Mouse (Mus musculus) liver, adult (tissue): ENCODE data around the gene Atp1a1.

ENCODE experiments used
- GATA4 ChIP-seq: IDR thresholded peaks from 2 replicates; pipeline ENCODE4 v1.6.1; 2014; ENCODE audit warnings: mild to moderate bottlenecking, low read length; ENCODE audit not compliant: insufficient replicate concordance

Gene Atp1a1

GRCm38 (mm10) chr3:101604550-101605223, at the start of gene Atp1a1:
Atp1a1 (minus strand) TSS chr3:101604684.
- no peak for TF ChIP-seq GATA4

DNA sequence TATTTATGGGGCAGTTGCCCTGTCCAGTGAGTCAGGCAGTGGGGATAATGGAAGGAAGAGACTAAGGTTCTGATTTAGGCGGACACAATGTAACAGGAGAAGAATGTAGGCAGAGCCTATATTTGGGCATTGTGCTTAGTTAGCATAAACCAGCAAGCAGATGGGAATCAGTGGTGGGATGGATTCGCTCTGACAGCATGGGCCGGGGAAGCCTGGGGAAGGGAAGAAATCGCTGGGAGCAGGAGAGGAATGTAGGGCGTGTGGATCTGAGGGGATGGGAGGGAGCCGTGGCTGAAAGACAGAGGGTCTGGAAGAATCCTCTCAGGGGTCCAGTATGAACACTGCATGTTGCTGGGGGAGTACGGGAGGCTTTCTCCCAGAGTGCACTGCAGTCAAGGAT, 49.0 kb upstream of the Atp1a1 start:
- no peak for TF ChIP-seq GATA4

DNA sequence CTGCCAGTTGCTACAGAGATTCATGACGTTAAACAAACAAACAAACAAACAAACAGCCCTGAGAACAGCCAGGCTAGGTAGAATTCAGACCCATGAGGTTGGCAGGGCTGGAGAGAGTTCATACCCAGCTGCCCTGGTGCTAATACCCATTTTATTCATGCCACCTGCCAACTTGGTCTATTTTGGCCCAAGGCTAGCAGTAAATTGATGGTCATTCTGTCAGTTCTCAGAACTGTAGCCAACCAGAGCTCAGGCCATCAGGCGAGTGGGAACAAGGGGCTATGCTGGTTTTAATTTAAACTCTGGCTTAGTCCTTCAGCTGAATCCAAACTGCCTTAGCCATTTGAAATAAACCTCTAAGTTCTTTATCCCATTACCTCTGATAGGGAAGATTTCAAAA, 48.5 kb upstream of the Atp1a1 start:
- no peak for TF ChIP-seq GATA4

DNA sequence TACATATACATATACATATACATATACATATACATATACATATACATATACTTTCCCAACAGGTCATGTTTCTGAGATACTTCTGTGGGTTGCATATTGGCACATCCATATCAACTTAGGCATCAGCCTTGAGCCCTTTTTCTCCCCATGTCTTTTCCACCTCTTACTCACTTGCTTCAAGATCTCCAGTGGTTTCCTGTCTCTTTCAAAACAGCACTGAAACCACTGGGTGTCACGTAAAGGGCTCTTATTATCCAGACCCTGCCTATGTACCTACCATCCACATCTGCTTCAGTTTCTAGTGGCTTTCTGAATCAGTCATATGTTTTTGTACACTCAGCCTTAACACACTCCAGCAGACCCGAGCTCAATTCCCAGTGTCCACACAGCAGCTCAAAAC, 45.8 kb upstream of the Atp1a1 start:
- TF ChIP-seq GATA4: no peak

GRCm38 (mm10) chr3:101649271-101649670, 44.8 kb upstream of the Atp1a1 start:
- TF ChIP-seq GATA4: no peak

DNA sequence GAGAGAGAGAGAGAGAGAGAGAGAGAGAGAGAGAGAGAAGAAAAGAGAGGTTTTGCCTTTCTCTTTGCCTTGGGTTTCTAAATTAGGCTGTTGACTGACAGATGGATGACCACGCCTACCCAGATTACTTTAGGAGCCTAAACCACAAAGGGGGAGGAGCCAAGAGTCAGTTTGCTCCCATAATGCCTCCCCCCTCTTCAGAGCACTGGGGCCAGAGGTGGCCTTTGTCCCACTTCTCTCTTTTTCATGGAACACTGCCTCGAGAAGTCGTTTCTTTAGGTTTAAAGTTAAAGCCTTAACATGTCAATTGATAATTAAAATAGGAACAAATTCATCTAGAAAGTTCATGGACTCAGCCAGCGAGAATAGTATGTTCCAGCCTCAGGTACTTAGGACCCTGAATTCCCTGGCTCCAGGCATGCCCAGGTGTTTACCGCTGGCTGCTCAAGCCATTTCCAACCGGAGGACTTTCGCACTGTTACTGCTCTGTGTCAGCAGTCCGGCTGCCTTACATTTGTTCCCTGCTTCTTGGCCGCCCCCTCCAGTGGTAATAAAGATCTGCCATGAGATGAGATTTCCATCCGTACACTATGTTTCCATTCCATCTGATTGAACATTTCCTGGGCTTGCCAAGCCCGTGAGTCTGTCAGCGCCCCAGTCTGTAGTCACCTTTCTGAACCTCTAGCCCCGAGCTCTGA, 43.8 kb upstream of the Atp1a1 start:
- no peak for TF ChIP-seq GATA4

DNA sequence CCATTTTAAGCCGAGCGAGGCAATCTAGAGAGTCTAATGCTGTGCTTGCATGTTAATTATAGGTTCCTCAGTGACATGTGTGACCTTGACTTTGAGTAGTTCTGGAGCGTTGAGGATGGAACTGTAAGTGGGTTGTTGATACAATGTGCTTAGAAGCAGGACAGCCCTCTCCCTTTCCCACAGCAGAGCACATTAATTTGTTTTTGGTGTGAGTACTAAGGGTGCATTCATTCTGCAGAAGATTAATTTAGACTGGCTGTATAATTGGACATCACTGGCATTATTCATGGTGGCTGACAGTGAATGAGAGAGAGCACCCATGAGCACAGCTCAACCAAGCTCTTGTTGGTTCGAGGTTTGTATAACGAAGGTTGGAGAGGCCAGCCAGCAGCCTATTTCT, 42.3 kb upstream of the Atp1a1 start:
- TF ChIP-seq GATA4: no peak

- TF ChIP-seq GATA4: no peak
Measured at GRCm38 (mm10) chr3:101645569-101646106, 41.2 kb upstream of the Atp1a1 start.

GRCm38 (mm10) chr3:101644062-101644802, 39.7 kb upstream of the Atp1a1 start:
- TF ChIP-seq GATA4: no peak

GRCm38 (mm10) chr3:101643264-101643663, 38.8 kb upstream of the Atp1a1 start:
- TF ChIP-seq GATA4: no peak

GRCm38 (mm10) chr3:101638223-101638622, 33.7 kb upstream of the Atp1a1 start:
- TF ChIP-seq GATA4: no peak

DNA sequence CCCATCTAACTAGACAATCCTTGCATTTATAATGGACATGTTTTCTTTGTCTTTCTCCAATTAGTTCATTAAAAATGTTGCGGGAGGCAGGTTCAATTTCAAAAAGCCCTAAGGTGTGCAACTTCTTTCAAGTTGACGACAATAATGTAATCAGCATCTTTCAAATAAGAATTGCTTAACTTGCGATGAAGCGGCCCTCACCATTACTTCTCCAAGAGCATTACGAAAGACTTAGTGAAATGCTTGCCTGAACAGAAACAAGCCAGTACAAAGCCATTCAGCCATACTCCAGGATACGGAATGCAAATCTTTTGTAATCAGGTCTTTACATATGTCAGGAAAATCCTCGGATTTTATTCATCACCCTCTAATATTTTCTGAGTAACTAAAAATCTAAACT, 32.0 kb upstream of the Atp1a1 start:
- no peak for TF ChIP-seq GATA4

GRCm38 (mm10) chr3:101636086-101636485, 31.6 kb upstream of the Atp1a1 start:
- no peak for TF ChIP-seq GATA4

DNA sequence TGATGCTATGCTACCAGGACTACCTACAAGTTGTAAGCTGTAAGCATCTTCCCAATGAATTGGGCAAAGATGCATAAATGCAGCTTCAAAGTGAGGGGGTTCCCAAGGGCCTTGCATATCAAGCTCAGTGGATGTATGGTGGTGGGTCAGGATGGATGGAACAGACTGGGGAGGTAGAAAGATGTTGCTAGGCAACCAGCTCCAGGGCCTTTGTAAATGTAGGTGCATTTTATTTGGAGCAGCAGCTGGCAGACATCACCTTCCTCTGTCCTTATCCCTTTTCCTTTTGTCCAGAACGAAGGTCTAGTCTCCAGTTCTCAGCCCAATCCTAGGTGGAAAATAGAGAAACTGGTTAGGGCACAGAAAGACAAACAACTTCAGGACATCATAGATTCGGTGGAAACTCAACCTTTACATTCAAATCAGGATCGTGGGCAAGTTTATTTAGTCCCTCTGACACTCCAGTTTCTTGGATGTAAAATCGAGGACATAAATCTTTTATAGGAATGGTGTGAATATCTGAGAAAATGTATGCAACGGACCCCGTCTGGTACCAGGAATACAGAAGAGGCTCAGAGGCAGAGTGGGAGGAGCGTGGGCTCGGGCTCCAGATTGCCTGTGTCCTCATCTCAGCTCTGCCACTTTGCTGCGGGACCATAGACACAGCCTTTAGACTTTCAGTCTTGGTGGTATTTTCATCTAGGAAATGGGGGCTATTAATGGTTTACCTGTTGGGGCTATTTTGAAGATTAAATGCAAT, 29.8 kb upstream of the Atp1a1 start:
- no peak for TF ChIP-seq GATA4

DNA sequence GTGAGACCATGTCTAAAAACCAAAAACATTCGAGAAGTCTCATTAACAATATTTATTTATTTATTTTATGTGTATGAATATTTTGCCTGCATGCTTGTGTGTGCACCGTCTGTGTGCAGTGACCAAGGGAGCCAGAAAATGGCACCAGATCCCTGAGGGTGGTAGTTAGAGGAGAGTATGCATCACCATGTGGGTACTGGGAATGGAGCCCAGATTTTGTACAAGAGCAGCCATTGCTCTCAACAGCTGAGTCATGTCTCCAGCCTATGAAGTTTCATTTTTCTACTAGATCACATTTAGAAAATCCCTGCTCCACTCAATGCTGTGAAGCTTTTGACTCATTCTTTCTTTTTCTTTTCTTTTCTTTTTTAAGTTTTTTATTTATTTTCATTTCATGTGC, 23.8 kb upstream of the Atp1a1 start:
- TF ChIP-seq GATA4: no peak
